Mouse (Mus musculus): ENCODE measurements around the gene Sept6. TPM values are rescaled to one million over a fixed set of nuclear protein-coding genes. Genes with fewer than 3 reads are reported as not detected.
"Not testable (repeated sequence)": the region's sequence is repeated elsewhere in the genome, so short reads cannot be mapped to it uniquely, and the experiment has no call there.

Gene Sept6
- polyA plus RNA-seq, 1 experiment from 2014 or later, result 40.5 TPM

DNA sequence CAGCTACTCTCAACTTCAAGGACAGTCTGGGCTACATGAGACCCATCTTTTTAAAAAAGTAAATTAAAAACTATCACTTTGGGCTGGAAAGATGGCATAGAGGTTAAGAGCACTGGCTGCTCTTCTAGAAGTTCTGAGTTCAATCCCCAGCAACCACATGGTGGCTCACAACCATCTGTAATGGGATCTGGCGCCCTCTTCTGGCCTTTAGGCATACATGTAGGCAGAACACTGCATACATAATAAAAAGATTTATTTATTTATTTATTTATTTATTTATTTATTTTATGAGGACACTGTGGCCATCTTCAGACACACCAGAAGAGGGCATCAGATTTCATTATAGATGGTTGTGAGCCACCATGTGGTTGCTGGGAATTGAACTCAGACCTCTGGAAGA is 92.7 kb downstream of the Sept6 start:
- not testable (repeated sequence) for DNase-seq (ENCODE audit: low spot score); H3K36me3 ChIP-seq (replicated peaks); H3K4me1 ChIP-seq; H3K27me3 ChIP-seq (replicated peaks; ENCODE audit: low read depth, poor library complexity, severe bottlenecking); H3K27ac ChIP-seq (replicated peaks); H3K9me3 ChIP-seq; H3K4me3 ChIP-seq
- WGBS, result 26% methylated on average over 1 of the region's 1 CpGs

DNA sequence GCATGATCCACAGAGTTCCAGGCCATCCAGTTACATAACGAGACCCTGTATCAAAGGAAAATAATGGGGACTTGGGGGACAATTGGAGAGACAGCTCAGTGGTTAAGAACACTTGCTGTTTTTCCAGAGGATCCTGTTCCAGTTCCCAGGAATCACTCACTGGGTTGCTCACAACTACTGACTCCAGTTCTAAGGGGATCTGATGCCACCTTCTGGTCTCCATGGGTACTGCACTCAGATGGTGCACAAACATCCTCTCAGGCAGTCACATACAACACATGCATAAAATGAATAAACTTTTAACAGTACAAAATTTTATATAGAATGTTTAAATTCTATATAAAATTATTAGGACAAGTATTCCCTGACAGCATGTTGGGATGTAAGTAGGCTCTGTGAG is 106.9 kb downstream of the Sept6 start:
- H3K9me3 ChIP-seq, result 0 out of 2 replicates have a peak, but pooled peaks cover 4% of the 10 kb centered on the region
- no peak overlapping the region for H3K4me3 ChIP-seq
- no peaks in the 10 kb centered on the region for H3K4me1 ChIP-seq
- no peak for DNase-seq (ENCODE audit: low spot score)
- H3K27ac ChIP-seq (replicated peaks), result no peak overlapping the region
- WGBS, result 86% methylated on average over 1 of the region's 1 CpGs
- no peaks in the 10 kb centered on the region for H3K27me3 ChIP-seq (replicated peaks; ENCODE audit: low read depth, poor library complexity, severe bottlenecking)
- peaks cover 51% of the 10 kb centered on the region for H3K36me3 ChIP-seq (replicated peaks)

DNA sequence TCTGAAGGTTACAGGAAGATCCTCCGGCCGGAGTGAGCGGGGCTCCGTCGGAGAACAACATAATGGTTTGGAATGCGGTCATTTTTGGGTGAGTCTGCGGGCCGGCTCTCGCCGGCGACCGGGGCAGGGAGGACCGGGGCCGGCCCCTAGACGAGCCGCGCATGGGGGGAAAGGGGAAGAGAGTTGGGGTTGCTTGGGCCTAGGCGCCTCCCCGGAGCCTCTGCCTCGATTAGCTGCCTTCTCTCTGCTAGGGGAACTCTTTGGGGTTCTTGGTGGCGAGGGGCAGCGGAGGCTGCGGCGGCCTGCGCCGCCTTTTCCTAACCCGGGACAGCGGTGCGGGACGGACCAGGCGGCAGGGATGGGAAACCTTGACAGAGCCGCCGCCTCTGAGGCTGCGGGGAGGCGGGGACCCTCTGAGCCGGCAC is 116.9 kb downstream of the Sept6 start:
- WGBS, result 13% methylated on average over 36 of the region's 36 CpGs
- H3K4me1 ChIP-seq, result peaks cover 5% of the 10 kb centered on the region

DNA sequence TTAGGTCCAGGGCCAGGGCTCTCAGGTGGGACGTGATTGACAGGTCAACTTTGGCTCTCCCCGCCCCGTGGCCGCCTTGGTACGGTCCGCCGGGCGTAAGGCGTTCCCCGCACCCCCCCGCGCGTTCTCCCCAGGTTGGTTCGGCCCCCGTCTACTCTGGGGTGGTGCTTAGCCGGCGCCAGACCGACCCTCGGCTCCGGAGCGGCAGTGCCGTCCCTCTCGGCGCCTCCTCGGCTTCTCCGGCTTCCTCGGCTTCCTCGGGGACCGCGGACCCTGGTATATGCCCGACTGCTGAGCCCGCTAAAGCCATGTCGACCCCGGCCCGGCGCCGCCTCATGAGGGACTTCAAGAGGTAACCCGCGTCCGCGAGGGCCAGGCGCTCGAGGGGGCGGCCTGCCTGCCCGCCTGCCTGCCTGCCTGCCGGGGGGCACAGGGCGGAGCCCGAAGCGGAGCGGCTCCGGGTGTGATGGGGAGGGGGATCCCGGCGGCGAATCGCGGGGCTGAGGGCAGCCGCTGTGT is 117.4 kb downstream of the Sept6 start:
- Histone ChIP-seq H3K27me3 (replicated peaks; ENCODE audit: low read depth, poor library complexity, severe bottlenecking) (peaks cover 9% of the 10 kb centered on the region), H3K4me3 (peak overlapping the region; percentile 76), H3K27ac (replicated peaks) (peak overlapping the region; percentile 88), H3K9me3 (no peaks in the 10 kb centered on the region), H3K4me1 (peaks cover 5% of the 10 kb centered on the region), H3K36me3 (replicated peaks) (peaks cover 7% of the 10 kb centered on the region; the same call in 1 of the 2 replicates)
- peak; percentile 92 for DNase-seq (ENCODE audit: low spot score)
- WGBS, result 15% methylated on average over 57 of the region's 57 CpGs

More for the DNA sequence above, 116.9 kb downstream of the Sept6 start:
- peaks cover 7% of the 10 kb centered on the region; the same call in 1 of the 2 replicates for H3K36me3 ChIP-seq (replicated peaks)
- H3K27me3 ChIP-seq (replicated peaks; ENCODE audit: low read depth, poor library complexity, severe bottlenecking), result peaks cover 9% of the 10 kb centered on the region
- no peaks in the 10 kb centered on the region for H3K9me3 ChIP-seq
- H3K27ac ChIP-seq (replicated peaks), result peak overlapping the region; percentile 88
- peak overlapping the region; percentile 76 for H3K4me3 ChIP-seq
- DNase-seq (ENCODE audit: low spot score), result no peak

DNA sequence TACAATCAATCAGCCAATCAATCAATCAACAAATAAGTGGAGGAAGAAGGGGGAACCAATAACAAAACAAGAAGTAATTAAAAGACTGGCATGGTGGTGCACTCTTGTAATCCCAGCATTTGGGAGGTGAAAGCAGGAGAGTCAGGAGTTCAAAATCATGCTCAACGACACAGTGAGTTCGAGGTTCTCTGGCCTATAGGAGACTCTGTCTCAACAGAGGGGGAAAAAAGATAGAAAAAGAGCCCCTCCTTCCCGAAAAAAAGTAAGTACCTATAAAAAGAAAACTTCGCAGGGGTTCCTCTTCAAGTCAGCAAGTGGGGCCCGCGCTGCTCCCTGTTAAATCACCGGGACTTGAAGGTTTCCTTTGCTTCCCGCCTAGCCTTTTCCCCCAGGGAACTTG is 117.8 kb downstream of the Sept6 start, which contains the start of the genes Ube2a and C330007P06Rik:
Gene Ube2a (plus strand): TSS at position 136 of the 400 bp plus-strand sequence.
Gene C330007P06Rik (minus strand): TSS at position 347 of the 400 bp plus-strand sequence.
- Histone ChIP-seq H3K4me1 (peaks cover 5% of the 10 kb centered on the region), H3K27ac (replicated peaks) (peak within 1 kb of the TSS; percentile 88), H3K36me3 (replicated peaks) (peaks cover 7% of the 10 kb centered on the region; the same call in 1 of the 2 replicates), H3K9me3 (no peaks in the 10 kb centered on the region), H3K27me3 (replicated peaks; ENCODE audit: low read depth, poor library complexity, severe bottlenecking) (peaks cover 9% of the 10 kb centered on the region), H3K4me3 (peak within 1 kb of the TSS; percentile 76)
- WGBS, result 30% methylated on average over 8 of the region's 8 CpGs
- DNase-seq (ENCODE audit: low spot score), result no peak

DNA sequence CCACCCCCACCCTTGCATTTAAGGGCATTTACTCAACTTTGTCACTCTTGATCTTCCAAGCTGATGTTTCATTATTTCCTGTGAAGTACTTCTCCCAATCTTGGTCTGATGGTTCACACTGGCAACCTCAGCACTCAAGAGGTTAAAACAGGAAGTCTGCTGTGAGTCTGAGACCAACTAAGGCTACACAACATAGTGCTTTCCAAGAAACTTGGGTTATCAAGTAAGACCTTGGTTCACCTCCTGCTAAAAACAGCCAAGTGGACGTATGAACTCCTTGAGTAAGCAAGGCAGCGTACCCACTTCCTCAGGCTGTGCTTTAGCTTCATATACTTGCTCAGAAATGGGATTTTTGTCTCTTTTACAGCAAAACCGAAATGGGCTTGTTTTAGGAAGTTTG is 121.2 kb downstream of the Sept6 start:
- no peak overlapping the region for H3K27ac ChIP-seq (replicated peaks)
- H3K9me3 ChIP-seq, result no peaks in the 10 kb centered on the region
- 83% methylated on average over 3 of the region's 3 CpGs for WGBS
- DNase-seq (ENCODE audit: low spot score), result no peak
- peaks cover 2% of the 10 kb centered on the region for H3K4me1 ChIP-seq
- H3K27me3 ChIP-seq (replicated peaks; ENCODE audit: low read depth, poor library complexity, severe bottlenecking), result peaks cover 9% of the 10 kb centered on the region
- no peak overlapping the region for H3K4me3 ChIP-seq
- H3K36me3 ChIP-seq (replicated peaks), result no peaks in the 10 kb centered on the region

DNA sequence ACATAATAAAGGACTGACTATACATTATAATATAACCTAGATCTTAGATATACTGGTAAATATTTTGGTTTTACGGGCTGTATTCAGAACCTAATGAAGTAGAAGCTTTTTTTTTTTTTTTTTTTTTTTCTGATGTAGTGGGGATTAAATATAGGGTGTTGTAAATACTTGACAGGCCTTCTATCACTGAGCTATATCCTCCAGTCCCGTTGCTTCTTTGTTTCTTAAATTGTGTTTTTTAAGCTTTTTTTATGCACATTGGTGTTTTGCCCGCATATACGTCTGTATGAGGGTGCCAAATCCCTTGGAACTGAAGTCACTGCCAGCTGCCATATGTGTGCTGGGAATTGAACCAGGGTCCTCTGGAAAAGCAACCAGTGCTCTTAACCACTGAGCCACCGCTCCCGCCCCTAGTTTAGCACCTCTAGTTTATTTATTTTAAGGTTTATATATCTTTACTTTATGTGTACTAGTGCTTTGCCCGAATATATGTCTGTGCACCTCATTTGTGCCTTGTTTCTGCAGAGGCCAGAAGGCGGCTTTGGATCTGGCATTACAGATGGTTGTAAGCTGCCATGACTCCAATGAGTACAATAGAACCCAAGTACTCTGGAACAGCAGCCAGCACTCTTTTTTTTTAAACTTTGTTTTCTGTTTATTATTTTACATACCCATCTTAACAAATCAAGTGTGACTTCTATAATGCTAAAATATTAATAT is 126.8 kb downstream of the Sept6 start:
- Histone ChIP-seq H3K4me1 (peaks cover 6% of the 10 kb centered on the region), H3K27me3 (replicated peaks; ENCODE audit: low read depth, poor library complexity, severe bottlenecking) (no peaks in the 10 kb centered on the region), H3K27ac (replicated peaks) (no peak overlapping the region), H3K4me3 (peak overlapping the region; percentile 61), H3K36me3 (replicated peaks) (0 out of 2 replicates have a peak, but pooled peaks cover under 1% of the 10 kb centered on the region), H3K9me3 (no peaks in the 10 kb centered on the region)
- 57% methylated on average over 8 of the region's 8 CpGs for WGBS
- no peak for DNase-seq (ENCODE audit: low spot score)

DNA sequence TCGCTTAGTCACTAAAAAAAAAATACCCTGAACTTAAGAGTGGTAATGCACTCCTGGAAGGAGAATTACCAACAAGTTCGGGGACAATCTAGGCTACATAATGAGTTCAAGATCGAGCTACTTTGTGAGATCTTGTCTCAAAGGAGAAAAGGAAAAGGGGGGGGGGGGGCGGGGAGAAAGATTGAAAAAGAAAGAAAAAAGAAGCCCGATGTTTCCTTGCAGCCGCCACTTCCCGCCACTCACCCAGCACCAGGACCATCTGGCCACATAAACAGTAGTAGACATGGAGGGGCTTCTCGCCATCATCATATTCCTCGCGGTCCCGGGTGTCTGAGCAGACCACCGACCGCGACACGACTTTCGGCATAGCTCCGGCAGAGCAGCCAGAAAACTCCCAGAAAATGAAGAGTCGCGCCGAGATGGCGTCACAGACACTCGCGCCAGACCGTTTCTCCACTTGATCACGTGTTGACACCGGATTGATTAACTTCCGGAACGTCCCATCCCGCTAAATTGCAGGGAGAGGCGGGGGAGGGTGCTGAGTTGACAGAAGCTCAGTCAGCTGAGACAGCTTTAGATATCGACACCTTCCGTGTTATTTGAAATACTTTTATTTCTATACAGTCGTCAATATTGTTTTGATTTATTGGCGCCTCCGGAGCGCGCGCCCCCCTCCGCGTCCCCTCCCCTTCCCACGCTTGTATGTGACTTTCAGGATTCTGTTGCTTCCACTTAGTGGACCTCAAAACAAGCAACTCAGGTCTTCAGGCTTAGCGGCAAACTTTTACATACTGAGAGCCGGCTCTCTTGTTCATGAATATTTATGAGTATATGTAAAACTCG is 127.6 kb downstream of the Sept6 start:
- 18% methylated on average over 43 of the region's 44 CpGs for WGBS
- H3K4me3 ChIP-seq, result peak overlapping the region; percentile 61
- peak overlapping the region; percentile 72 for H3K27ac ChIP-seq (replicated peaks)
- H3K4me1 ChIP-seq, result peaks cover 6% of the 10 kb centered on the region
- DNase-seq (ENCODE audit: low spot score), result peak; percentile 81
- H3K9me3 ChIP-seq, result no peaks in the 10 kb centered on the region
- H3K27me3 ChIP-seq (replicated peaks; ENCODE audit: low read depth, poor library complexity, severe bottlenecking), result no peaks in the 10 kb centered on the region
- 0 out of 2 replicates have a peak, but pooled peaks cover 3% of the 10 kb centered on the region for H3K36me3 ChIP-seq (replicated peaks)

Other genes with a start within 250 kb of the Sept6 start
- 1.1 and 2.0 TPM in 2 replicates for gene Slc25a43, start 248.1 kb downstream of the Sept6 start, polyA plus RNA-seq (2016; fragmentation: Nextera tagmentation; extraction: Ambion mirVana)
- 764 and 848 TPM in 2 replicates for gene Slc25a5, start 196.1 kb downstream of the Sept6 start, polyA plus RNA-seq (2016; fragmentation: Nextera tagmentation; extraction: Ambion mirVana)
- gene Ube2a, start 117.9 kb downstream of the Sept6 start, polyA plus RNA-seq (2016; fragmentation: Nextera tagmentation; extraction: Ambion mirVana), result 126 and 130 TPM in 2 replicates
- gene C330007P06Rik, start 117.7 kb downstream of the Sept6 start, polyA plus RNA-seq (2016; fragmentation: Nextera tagmentation; extraction: Ambion mirVana), result 34.1 and 35.4 TPM in 2 replicates
- gene Nkrf, start 88.9 kb downstream of the Sept6 start, polyA plus RNA-seq (2016; fragmentation: Nextera tagmentation; extraction: Ambion mirVana), result 2.4 and 2.5 TPM in 2 replicates
- gene Sowahd, start 57.1 kb upstream of the Sept6 start, polyA plus RNA-seq (2016; fragmentation: Nextera tagmentation; extraction: Ambion mirVana), result not detected in 2 replicates
- 474 and 495 TPM in 2 replicates for gene Rpl39, start 93.6 kb upstream of the Sept6 start, polyA plus RNA-seq (2016; fragmentation: Nextera tagmentation; extraction: Ambion mirVana)
- gene Upf3b, start 118.5 kb upstream of the Sept6 start, polyA plus RNA-seq (2016; fragmentation: Nextera tagmentation; extraction: Ambion mirVana), result 17.2 and 19.0 TPM in 2 replicates
- gene Nkap, start 135.0 kb upstream of the Sept6 start, polyA plus RNA-seq (2016; fragmentation: Nextera tagmentation; extraction: Ambion mirVana), result 17.2 and 18.3 TPM in 2 replicates
- 0.14 TPM in 1 of 2 replicates, not detected in the other for gene Akap14, start 177.0 kb upstream of the Sept6 start, polyA plus RNA-seq (2016; fragmentation: Nextera tagmentation; extraction: Ambion mirVana)
- gene Ndufa1, start 199.4 kb upstream of the Sept6 start, polyA plus RNA-seq (2016; fragmentation: Nextera tagmentation; extraction: Ambion mirVana), result 365 and 368 TPM in 2 replicates
- gene Rnf113a1, start 199.5 kb upstream of the Sept6 start, polyA plus RNA-seq (2016; fragmentation: Nextera tagmentation; extraction: Ambion mirVana), result 11.3 and 11.8 TPM in 2 replicates
- gene Gm9, start 219.2 kb upstream of the Sept6 start, polyA plus RNA-seq (2016; fragmentation: Nextera tagmentation; extraction: Ambion mirVana), result not detected in 2 replicates
- not detected in 2 replicates for gene Rhox1, start 230.5 kb upstream of the Sept6 start, polyA plus RNA-seq (2016; fragmentation: Nextera tagmentation; extraction: Ambion mirVana)